ENCODE assay signal across 8 mouse cellular contexts in genomic region chr6:136941051-136942021, GRCm38 (mm10). TPM values are rescaled to one million over a fixed set of nuclear protein-coding genes. Genes with fewer than 3 reads are reported as not detected.
DNase-seq lines count a peak whose midpoint lies in the region; ATAC-seq and TF ChIP-seq lines count a peak whose summit lies in the region.

Gene Arhgdib, minus strand, starts transcription at chr6:136941899.

- TF ChIP-seq CTCF in embryonic fibroblast, embryonic 13.5 days (IDR thresholded peaks at IDR 0.05; ENCODE audit: borderline replicate concordance, insufficient read depth, low read length), result no peak

- no peak within 1 kb of the TSS for H3K4me2 ChIP-seq in midbrain, embryonic 11.5 days

- H3K9me3 ChIP-seq in midbrain, embryonic 11.5 days (ENCODE audit: control insufficient read depth, low read length), result no peaks in the 10 kb centered on the region

- H3K9ac ChIP-seq in midbrain, embryonic 11.5 days (ENCODE audit: low read length), result no peak within 1 kb of the TSS

- WGBS in midbrain, embryonic 11.5 days, result 74% methylated on average over 12 of the region's 12 CpGs

- no peaks in the 10 kb centered on the region for H3K27me3 ChIP-seq in midbrain, embryonic 11.5 days (ENCODE audit: control insufficient read depth, insufficient read depth, low read length)

- intact Hi-C loops in heart, postnatal 36 days (cut with DNase I), result no loop called here

- H3K27ac ChIP-seq in embryonic fibroblast, embryonic 13.5 days (ENCODE audit: insufficient read depth, low read length), result peak within 1 kb of the TSS; percentile 87
- H3K27ac ChIP-seq in midbrain, embryonic 11.5 days (ENCODE audit: low read depth, low read length), result no peak within 1 kb of the TSS

- no peak for DNase-seq in frontal cortex, postnatal 14 days (ENCODE audit: low spot score in 2 of 2)
- peak; percentile 93 for DNase-seq in MEL-GATA-1-ER (ENCODE audit: extremely low read depth, low read depth)
- peak; percentile 45 to 69 for DNase-seq in heart, postnatal 36 days
- DNase-seq in left cerebral cortex, adult 8-10 months (ENCODE audit: low spot score in 2 of 2), result no peak
- peak; percentile 79 for DNase-seq in midbrain, embryonic 11.5 days (ENCODE audit: low spot score, missing footprints)
- peak; percentile 79 for DNase-seq in thymus, postnatal 0 days (ENCODE audit: low spot score)

- no peaks in the 10 kb centered on the region for H3K36me3 ChIP-seq in midbrain, embryonic 11.5 days (ENCODE audit: control insufficient read depth, insufficient read depth, low read length)

- peak; percentile 50 for TF ChIP-seq POLR2A in embryonic fibroblast, embryonic 13.5 days (IDR thresholded peaks at IDR 0.05; ENCODE audit: low read depth, low read length)

- peak within 1 kb of the TSS; percentile 55 for H3K4me3 ChIP-seq in embryonic fibroblast, embryonic 13.5 days (ENCODE audit: insufficient read depth, low read length)
- no peak within 1 kb of the TSS for H3K4me3 ChIP-seq in midbrain, embryonic 11.5 days (ENCODE audit: low read depth, low read length)

- peak; percentile 70 for ATAC-seq in frontal cortex, adult (ENCODE audit: low TSS enrichment)
- no peak for ATAC-seq in midbrain, embryonic 11.5 days (ENCODE audit: low FRiP score)

- peaks cover 18% of the 10 kb centered on the region for H3K4me1 ChIP-seq in embryonic fibroblast, embryonic 13.5 days (ENCODE audit: control insufficient read depth, insufficient read depth, low read length)
- H3K4me1 ChIP-seq in midbrain, embryonic 11.5 days (ENCODE audit: control insufficient read depth, insufficient read depth, low read length), result no peaks in the 10 kb centered on the region

RNA-seq across cellular contexts. Expression of gene Arhgdib, which starts in this region (rescaled TPM):
- 221 and 426 TPM in 2 replicates for polyA plus RNA-seq in embryonic fibroblast, embryonic 13.5 days (2011; ENCODE audit: insufficient read length, low read depth, missing spikeins)
- total RNA-seq in heart, postnatal 36 days (2021), result 10 to 100 TPM; 25.5 to 27.2 TPM
- 10 to 100 TPM; 16.0 to 24.1 (median 19.6) TPM for total RNA-seq in left cerebral cortex, adult 8-10 months (2022)
- 26.3 and 26.4 TPM in 2 replicates for polyA plus RNA-seq in midbrain, embryonic 11.5 days (2014; fragmentation: Nextera tagmentation; extraction: Ambion mirVana)
- 966 and 1,117 TPM in 2 replicates for polyA plus RNA-seq in thymus, postnatal 0 days (2015; fragmentation: Nextera tagmentation; extraction: Ambion mirVana)

Comparison
In these comparisons a context has a peak if more than half of its experiments do, and no peak if none do; other contexts are left out.
1. DNase-seq: peak in MEL-GATA-1-ER (single experiment), heart, postnatal 36 days (2 of 2), midbrain, embryonic 11.5 days (single experiment) and thymus, postnatal 0 days (single experiment); none in frontal cortex, postnatal 14 days (0 of 2) and left cerebral cortex, adult 8-10 months (0 of 2).